Mouse (Mus musculus): ENCODE data around the gene Dhtkd1. TPM values are rescaled to one million over a fixed set of nuclear protein-coding genes. Genes with fewer than 3 reads are reported as not detected.

Dhtkd1 gene
- total and polyA plus RNA-seq, 2 experiments from 2014 or later, result 3.7 to 6.6 TPM

- no peaks in the 10 kb centered on the region for H3K9me3 ChIP-seq (ENCODE audit: low read length)
- TF ChIP-seq CTCF (IDR thresholded peaks at IDR 0.05; ENCODE audit: low read depth), result no peak
- H3K4me1 ChIP-seq (ENCODE audit: insufficient read depth, low read length), result 0 out of 2 replicates have a peak, but pooled peaks cover 4% of the 10 kb centered on the region
- 0 out of 2 replicates have a peak overlapping the region, but pooled peaks have one; percentile 5 for H3K27ac ChIP-seq
- H3K9ac ChIP-seq (replicated peaks; ENCODE audit: low read length), result peak overlapping the region; percentile 79
- 31% methylated on average over 11 of the region's 11 CpGs for WGBS
- peak overlapping the region; percentile 70 for H3K4me3 ChIP-seq (ENCODE audit: low read length)
- ATAC-seq, result no peak
- peak overlapping the region; percentile 58 for H3K4me2 ChIP-seq (ENCODE audit: low read depth, low read length)
- H3K27me3 ChIP-seq (ENCODE audit: insufficient read depth, low read length), result no peaks in the 10 kb centered on the region
- peaks cover 5% of the 10 kb centered on the region; the same call in 1 of the 2 replicates for H3K36me3 ChIP-seq (ENCODE audit: insufficient read depth, low read length)
- peak; percentile 13 for DNase-seq (ENCODE audit: low spot score)
These were observed 48.3 kb downstream of the Dhtkd1 start for GRCm38 (mm10) chr2:5894296-5894695.

GRCm38 (mm10) chr2:5889412-5889811 is 53.2 kb downstream of the Dhtkd1 start:
- no peaks in the 10 kb centered on the region for H3K9me3 ChIP-seq (ENCODE audit: low read length)
- no peak overlapping the region for H3K4me3 ChIP-seq (ENCODE audit: low read length)
- H3K36me3 ChIP-seq (ENCODE audit: insufficient read depth, low read length), result peaks cover 22% of the 10 kb centered on the region
- no peak overlapping the region for H3K4me2 ChIP-seq (ENCODE audit: low read depth, low read length)
- H3K27ac ChIP-seq, result no peak overlapping the region
- no peak overlapping the region for H3K9ac ChIP-seq (replicated peaks; ENCODE audit: low read length)
- no peaks in the 10 kb centered on the region for H3K27me3 ChIP-seq (ENCODE audit: insufficient read depth, low read length)
- 61% methylated on average over 2 of the region's 2 CpGs for WGBS
- no peak for TF ChIP-seq CTCF (IDR thresholded peaks at IDR 0.05; ENCODE audit: low read depth)
- DNase-seq (ENCODE audit: low spot score) (no peak), ATAC-seq (no peak)
- 0 out of 2 replicates have a peak, but pooled peaks cover 3% of the 10 kb centered on the region for H3K4me1 ChIP-seq (ENCODE audit: insufficient read depth, low read length)

GRCm38 (mm10) chr2:5888865-5889264 is 53.7 kb downstream of the Dhtkd1 start:
- Histone ChIP-seq H3K27ac (no peak overlapping the region), H3K9me3 (ENCODE audit: low read length) (no peaks in the 10 kb centered on the region), H3K4me3 (ENCODE audit: low read length) (no peak overlapping the region), H3K9ac (replicated peaks; ENCODE audit: low read length) (no peak overlapping the region), H3K4me1 (ENCODE audit: insufficient read depth, low read length) (no peaks in the 10 kb centered on the region), H3K27me3 (ENCODE audit: insufficient read depth, low read length) (no peaks in the 10 kb centered on the region), H3K36me3 (ENCODE audit: insufficient read depth, low read length) (peaks cover 24% of the 10 kb centered on the region), H3K4me2 (ENCODE audit: low read depth, low read length) (no peak overlapping the region)
- no peak for TF ChIP-seq CTCF (IDR thresholded peaks at IDR 0.05; ENCODE audit: low read depth)
- WGBS, result 85% methylated on average over 5 of the region's 5 CpGs
- DNase-seq (ENCODE audit: low spot score), result no peak
- no peak for ATAC-seq

- TF ChIP-seq CTCF (IDR thresholded peaks at IDR 0.05; ENCODE audit: low read depth), result no peak
- 75% methylated on average over 3 of the region's 3 CpGs for WGBS
- no peaks in the 10 kb centered on the region for H3K27me3 ChIP-seq (ENCODE audit: insufficient read depth, low read length)
These were observed 65.1 kb downstream of the Dhtkd1 start for GRCm38 (mm10) chr2:5877446-5877845.

GRCm38 (mm10) chr2:5869746-5870145 is 72.8 kb downstream of the Dhtkd1 start:
- no peak for ATAC-seq

More at GRCm38 (mm10) chr2:5877446-5877845, 65.1 kb downstream of the Dhtkd1 start:
- H3K36me3 ChIP-seq (ENCODE audit: insufficient read depth, low read length), result peaks cover 53% of the 10 kb centered on the region
- H3K9me3 ChIP-seq (ENCODE audit: low read length), result no peaks in the 10 kb centered on the region
- H3K27ac ChIP-seq, result no peak overlapping the region
- ATAC-seq (no peak), DNase-seq (ENCODE audit: low spot score) (no peak)
- H3K4me1 ChIP-seq (ENCODE audit: insufficient read depth, low read length), result no peaks in the 10 kb centered on the region
- H3K4me2 ChIP-seq (ENCODE audit: low read depth, low read length), result no peak overlapping the region
- H3K9ac ChIP-seq (replicated peaks; ENCODE audit: low read length), result no peak overlapping the region
- no peak overlapping the region for H3K4me3 ChIP-seq (ENCODE audit: low read length)

GRCm38 (mm10) chr2:5867681-5868080 is 74.9 kb downstream of the Dhtkd1 start:
- no peaks in the 10 kb centered on the region for H3K27me3 ChIP-seq (ENCODE audit: insufficient read depth, low read length)
- H3K4me2 ChIP-seq (ENCODE audit: low read depth, low read length), result no peak overlapping the region
- no peaks in the 10 kb centered on the region for H3K9me3 ChIP-seq (ENCODE audit: low read length)
- H3K27ac ChIP-seq, result no peak overlapping the region
- no peak overlapping the region for H3K4me3 ChIP-seq (ENCODE audit: low read length)
- no peaks in the 10 kb centered on the region for H3K4me1 ChIP-seq (ENCODE audit: insufficient read depth, low read length)
- TF ChIP-seq CTCF (IDR thresholded peaks at IDR 0.05; ENCODE audit: low read depth), result no peak
- H3K36me3 ChIP-seq (ENCODE audit: insufficient read depth, low read length), result peaks cover 18% of the 10 kb centered on the region; the same call in 1 of the 2 replicates
- no peak overlapping the region for H3K9ac ChIP-seq (replicated peaks; ENCODE audit: low read length)
- no peak for DNase-seq (ENCODE audit: low spot score)
- ATAC-seq, result no peak
- WGBS, result 74% methylated on average over 2 of the region's 2 CpGs

More at GRCm38 (mm10) chr2:5869746-5870145, 72.8 kb downstream of the Dhtkd1 start:
- TF ChIP-seq CTCF (IDR thresholded peaks at IDR 0.05; ENCODE audit: low read depth), result no peak
- no peaks in the 10 kb centered on the region for H3K4me1 ChIP-seq (ENCODE audit: insufficient read depth, low read length)
- H3K27me3 ChIP-seq (ENCODE audit: insufficient read depth, low read length), result no peaks in the 10 kb centered on the region
- H3K4me2 ChIP-seq (ENCODE audit: low read depth, low read length), result no peak overlapping the region
- H3K4me3 ChIP-seq (ENCODE audit: low read length), result no peak overlapping the region
- no peaks in the 10 kb centered on the region for H3K9me3 ChIP-seq (ENCODE audit: low read length)
- no peak for DNase-seq (ENCODE audit: low spot score)
- no peak overlapping the region for H3K9ac ChIP-seq (replicated peaks; ENCODE audit: low read length)
- 92% methylated on average over 5 of the region's 5 CpGs for WGBS
- H3K36me3 ChIP-seq (ENCODE audit: insufficient read depth, low read length), result peaks cover 27% of the 10 kb centered on the region
- H3K27ac ChIP-seq, result no peak overlapping the region

- ATAC-seq (no peak), DNase-seq (ENCODE audit: low spot score) (no peak)
- no peak for TF ChIP-seq CTCF (IDR thresholded peaks at IDR 0.05; ENCODE audit: low read depth)
- Histone ChIP-seq H3K9me3 (ENCODE audit: low read length) (no peaks in the 10 kb centered on the region), H3K4me3 (ENCODE audit: low read length) (no peak within 1 kb of the TSS), H3K4me1 (ENCODE audit: insufficient read depth, low read length) (no peaks in the 10 kb centered on the region), H3K36me3 (ENCODE audit: insufficient read depth, low read length) (peaks cover 14% of the 10 kb centered on the region; the same call in 1 of the 2 replicates), H3K9ac (replicated peaks; ENCODE audit: low read length) (no peak within 1 kb of the TSS), H3K4me2 (ENCODE audit: low read depth, low read length) (no peak within 1 kb of the TSS), H3K27me3 (ENCODE audit: insufficient read depth, low read length) (no peaks in the 10 kb centered on the region), H3K27ac (no peak within 1 kb of the TSS)
- 91% methylated on average over 3 of the region's 3 CpGs for WGBS
These were observed 79.8 kb downstream of the Dhtkd1 start, which contains the start of gene Gm13199 for GRCm38 (mm10) chr2:5862834-5863233. TSS of gene Gm13199 (minus strand) at chr2:5862934.
